Mouse (Mus musculus) hindbrain, postnatal 0 days (tissue): ENCODE results near the gene Add3. TPM values are rescaled to one million over a fixed set of nuclear protein-coding genes. Genes with fewer than 3 reads are reported as not detected.

Experiments
- ATAC-seq: fragments of 200-750 bp; cut with Nextera tagmentation; 2 replicates; pipeline ENCODE4 v1.8.0; 2017; ENCODE audit warnings: mild to moderate bottlenecking, moderate TSS enrichment, moderate library complexity
- DNase-seq: peaks from one replicate; pipeline ENCODE4 v3.0.0-alpha.2; 2015; ENCODE audit warnings: low spot score
- H3K27ac ChIP-seq: fragments of 300-500 bp; sonication (generic); 2 replicates; pipeline ENCODE4 v1.5.1; 2014; ENCODE audit warnings: mild to moderate bottlenecking
- H3K27me3 ChIP-seq: fragments of 300-500 bp; sonication (generic); 2 replicates; pipeline ENCODE4 v1.6.1; 2014; ENCODE audit warnings: low read length, mixed read lengths; ENCODE audit not compliant: insufficient read depth
- H3K36me3 ChIP-seq: fragments of 300-500 bp; sonication (generic); 2 replicates; pipeline ENCODE4 v1.6.1; 2014; ENCODE audit warnings: low read length, mixed read lengths; ENCODE audit not compliant: insufficient read depth
- H3K4me1 ChIP-seq: fragments of 300-500 bp; sonication (generic); 2 replicates; pipeline ENCODE4 v1.6.1; 2014; ENCODE audit warnings: antibody characterized with exemption, low read length, mixed read lengths; ENCODE audit not compliant: insufficient read depth
- H3K4me2 ChIP-seq: fragments of 300-500 bp; sonication (generic); 2 replicates; pipeline ENCODE4 v1.6.1; 2014; ENCODE audit warnings: low read depth, mild to moderate bottlenecking, low read length, moderate library complexity, mixed read lengths
- H3K4me3 ChIP-seq: fragments of 300-500 bp; sonication (generic); 2 replicates; pipeline ENCODE4 v1.5.1; 2014; ENCODE audit warnings: low read length
- H3K9ac ChIP-seq: fragments of 300-500 bp; sonication (generic); replicated peaks from 2 replicates; pipeline ENCODE4 v1.6.1; 2014; ENCODE audit warnings: mild to moderate bottlenecking, low read length, moderate library complexity, mixed read lengths
- H3K9me3 ChIP-seq: fragments of 300-500 bp; sonication (generic); 2 replicates; pipeline ENCODE4 v1.6.1; 2016; ENCODE audit warnings: low read length, mixed read lengths
- CTCF ChIP-seq: IDR thresholded peaks from 2 replicates; pipeline ENCODE4 v1.5.1; 2016; ENCODE audit warnings: antibody characterized with exemption, control low read depth, low read depth
- WGBS: fragments of 180-500 bp; shearing (Covaris S2); extraction: QIAGEN DNeasy Blood & Tissue Kit; methylation state at CpG from one replicate; pipeline ENCODE4 v1.1.7; 2014; 5-methylcytosine and 5-hydroxymethylcytosine counted together
- polyA plus RNA-seq: library from polyadenylated mRNA; unstranded; fragments of >200 nt; fragmentation: Nextera tagmentation; extraction: Ambion mirVana; gene quantifications from 2 replicates; pipeline ENCODE4 v1.2.1, GENCODE M21; 2015
- total RNA-seq: library from RNA; depleted of rRNA; stranded (reverse); fragments of >200 nt; gene quantifications from 2 replicates; pipeline ENCODE4 v1.2.3, GENCODE M21; 2014

Add3 gene
- total and polyA plus RNA-seq, 2 experiments from 2014 or later: 56.7 to 65.2 TPM

DNA sequence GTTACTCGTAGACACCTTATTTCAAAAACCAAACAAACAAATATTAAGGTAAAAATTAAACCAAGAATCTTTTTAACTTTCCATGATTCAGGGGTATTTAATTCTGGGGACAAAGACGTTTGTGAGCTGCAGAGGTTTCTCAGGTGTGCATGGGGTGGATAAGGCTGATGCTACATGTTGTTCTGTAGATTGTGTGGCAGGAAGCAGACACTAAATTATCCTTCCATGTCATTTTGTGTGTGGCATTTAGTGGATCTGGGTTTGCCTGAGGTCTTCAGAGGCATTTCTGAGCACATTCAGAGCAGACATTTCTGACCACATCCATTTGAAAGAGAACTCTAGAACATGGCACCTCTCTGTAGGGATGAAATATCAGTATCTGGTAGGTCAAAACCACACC is 52.9 kb downstream of the Add3 start:
- WGBS: 93% methylated on average over 2 of the region's 2 CpGs

DNA sequence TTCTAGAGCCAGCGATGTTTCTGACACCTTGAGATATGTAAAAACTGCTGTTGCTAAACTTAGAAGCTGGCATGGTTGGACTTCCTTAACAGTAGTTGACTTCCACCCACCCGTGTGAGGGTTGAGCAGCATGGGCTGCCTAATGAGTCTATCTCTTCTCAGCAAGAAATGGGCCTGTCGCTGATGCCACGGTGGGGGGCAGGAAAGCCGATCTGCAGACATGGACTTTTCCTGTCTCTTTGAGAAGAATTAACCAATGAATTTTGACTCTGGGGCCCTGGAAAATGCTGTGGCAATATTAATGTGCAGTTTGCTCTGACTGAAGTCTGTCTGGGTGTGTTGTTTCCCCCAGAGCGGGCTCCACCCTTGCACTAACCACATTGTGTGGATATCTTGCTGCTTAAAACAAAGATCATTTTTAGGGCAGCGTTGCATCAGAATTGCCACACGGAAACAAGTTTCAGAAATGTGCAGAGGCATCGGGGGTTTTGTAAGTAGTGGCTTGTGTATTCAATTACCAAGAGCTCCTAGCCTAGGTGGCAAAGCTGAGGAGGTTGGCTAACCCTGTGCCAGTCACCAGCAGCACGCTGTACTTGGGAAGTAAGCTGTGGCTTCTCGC is 53.8 kb downstream of the Add3 start:
- Histone ChIP-seq H3K9me3 (no peaks in the 10 kb centered on the region), H3K36me3 (no peaks in the 10 kb centered on the region), H3K4me3 (no peak overlapping the region), H3K4me2 (no peak overlapping the region), H3K27me3 (no peaks in the 10 kb centered on the region), H3K9ac (no peak overlapping the region), H3K4me1 (no peaks in the 10 kb centered on the region), H3K27ac (peak overlapping the region; percentile 12; the same call in 1 of the 2 replicates)
- DNase-seq (no peak), ATAC-seq (no peak)
- 56% methylated on average over 11 of the region's 11 CpGs for WGBS
- TF ChIP-seq CTCF: no peak

More for the DNA sequence above, 52.9 kb downstream of the Add3 start:
- Histone ChIP-seq H3K27ac (no peak overlapping the region), H3K4me2 (no peak overlapping the region), H3K4me3 (no peak overlapping the region), H3K27me3 (no peaks in the 10 kb centered on the region), H3K4me1 (no peaks in the 10 kb centered on the region), H3K9ac (no peak overlapping the region), H3K9me3 (no peaks in the 10 kb centered on the region), H3K36me3 (no peaks in the 10 kb centered on the region)
- ATAC-seq (no peak), DNase-seq (no peak)
- no peak for TF ChIP-seq CTCF

DNA sequence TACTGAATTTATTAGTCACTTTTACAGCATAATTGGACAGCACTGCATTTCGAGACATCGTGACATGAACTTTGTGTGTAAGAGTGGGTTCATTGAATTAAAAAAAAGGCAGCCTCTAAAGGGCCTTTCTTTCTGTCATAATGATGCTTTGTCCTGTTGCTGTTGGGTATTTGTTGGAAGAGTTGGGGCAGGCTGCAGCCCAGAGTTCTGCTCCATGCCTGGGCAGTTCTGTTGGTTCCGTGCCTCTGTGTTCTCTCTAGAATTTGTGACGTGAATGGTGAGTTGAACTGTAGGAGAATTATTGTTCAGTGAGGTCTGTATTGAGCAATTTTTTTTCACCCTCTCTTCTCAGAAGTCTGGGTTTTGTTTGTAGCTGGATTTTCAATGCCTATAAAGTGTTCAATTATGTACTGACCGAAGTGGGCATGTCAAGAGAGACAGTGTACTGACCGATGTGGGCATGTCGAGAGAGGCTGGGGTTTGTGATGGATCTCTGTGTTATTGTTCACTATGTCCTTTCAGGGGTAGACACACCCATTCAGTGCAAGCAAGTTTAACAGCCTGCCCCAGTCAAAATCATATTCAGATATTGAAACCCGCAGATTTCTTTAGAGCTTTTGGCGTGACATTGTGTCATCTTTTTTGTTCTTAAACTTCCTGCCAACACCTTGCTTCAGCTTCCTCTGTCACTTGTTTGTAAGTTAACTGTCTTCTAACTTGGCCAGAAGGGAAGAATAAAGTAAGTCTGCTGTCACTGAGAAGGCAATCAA is 54.7 kb downstream of the Add3 start:
- Histone ChIP-seq H3K9me3 (no peaks in the 10 kb centered on the region), H3K9ac (no peak overlapping the region), H3K4me2 (no peak overlapping the region), H3K36me3 (no peaks in the 10 kb centered on the region), H3K4me1 (no peaks in the 10 kb centered on the region), H3K27me3 (no peaks in the 10 kb centered on the region), H3K27ac (peak overlapping the region; percentile 17; the same call in 1 of the 2 replicates), H3K4me3 (no peak overlapping the region)
- no peak for ATAC-seq
- no peak for TF ChIP-seq CTCF
- no peak for DNase-seq
- WGBS: 53% methylated on average over 9 of the region's 9 CpGs

DNA sequence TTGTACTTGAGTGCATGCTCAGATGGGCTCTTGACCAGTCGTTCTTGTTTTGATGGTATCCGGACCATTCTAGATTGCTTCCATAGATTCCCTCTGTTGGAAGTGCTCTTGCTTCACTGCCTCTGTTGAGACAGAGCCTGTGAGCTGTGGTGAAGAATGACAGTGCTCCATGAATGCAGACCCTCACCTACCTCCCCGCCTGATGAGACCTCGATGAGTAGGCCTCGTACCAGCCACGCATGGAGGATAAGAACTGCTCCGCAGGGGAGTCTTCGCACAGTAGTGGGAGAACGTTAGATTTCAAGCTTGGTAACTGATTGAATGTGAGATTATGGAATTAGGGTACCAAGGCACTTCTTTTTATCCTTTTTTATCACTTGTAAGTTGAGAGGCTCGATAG is 56.7 kb downstream of the Add3 start:
- Histone ChIP-seq H3K9ac (no peak overlapping the region), H3K9me3 (no peaks in the 10 kb centered on the region), H3K4me1 (no peaks in the 10 kb centered on the region), H3K36me3 (no peaks in the 10 kb centered on the region), H3K27ac (no peak overlapping the region), H3K27me3 (no peaks in the 10 kb centered on the region), H3K4me3 (no peak overlapping the region), H3K4me2 (no peak overlapping the region)
- 93% methylated on average over 10 of the region's 10 CpGs for WGBS
- no peak for DNase-seq
- no peak for ATAC-seq
- no peak for TF ChIP-seq CTCF

DNA sequence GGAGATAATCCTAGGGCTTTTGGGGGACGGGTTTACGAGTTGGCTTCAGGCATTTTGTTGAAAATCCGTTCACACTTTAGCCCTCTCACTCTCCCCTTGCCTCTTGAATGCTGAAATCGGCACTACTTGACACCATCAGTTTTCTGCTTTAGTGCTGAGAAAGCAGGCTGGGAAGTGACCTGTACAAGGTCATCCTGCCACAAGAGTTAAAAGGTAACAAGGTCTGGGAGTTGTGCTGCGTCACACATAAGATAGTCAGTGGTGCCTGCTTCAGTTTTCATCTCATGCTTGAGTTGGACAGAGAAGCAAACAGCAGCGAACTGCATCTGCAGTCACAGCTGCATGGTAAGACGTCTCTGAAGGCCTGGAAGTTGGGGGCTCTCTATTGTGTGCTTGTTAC is 57.5 kb downstream of the Add3 start:
- DNase-seq (no peak), ATAC-seq (no peak)
- WGBS: 78% methylated on average over 7 of the region's 7 CpGs
- Histone ChIP-seq H3K4me2 (no peak overlapping the region), H3K9me3 (no peaks in the 10 kb centered on the region), H3K4me1 (no peaks in the 10 kb centered on the region), H3K36me3 (no peaks in the 10 kb centered on the region), H3K27ac (no peak overlapping the region), H3K27me3 (no peaks in the 10 kb centered on the region), H3K9ac (no peak overlapping the region), H3K4me3 (no peak overlapping the region)
- no peak for TF ChIP-seq CTCF

DNA sequence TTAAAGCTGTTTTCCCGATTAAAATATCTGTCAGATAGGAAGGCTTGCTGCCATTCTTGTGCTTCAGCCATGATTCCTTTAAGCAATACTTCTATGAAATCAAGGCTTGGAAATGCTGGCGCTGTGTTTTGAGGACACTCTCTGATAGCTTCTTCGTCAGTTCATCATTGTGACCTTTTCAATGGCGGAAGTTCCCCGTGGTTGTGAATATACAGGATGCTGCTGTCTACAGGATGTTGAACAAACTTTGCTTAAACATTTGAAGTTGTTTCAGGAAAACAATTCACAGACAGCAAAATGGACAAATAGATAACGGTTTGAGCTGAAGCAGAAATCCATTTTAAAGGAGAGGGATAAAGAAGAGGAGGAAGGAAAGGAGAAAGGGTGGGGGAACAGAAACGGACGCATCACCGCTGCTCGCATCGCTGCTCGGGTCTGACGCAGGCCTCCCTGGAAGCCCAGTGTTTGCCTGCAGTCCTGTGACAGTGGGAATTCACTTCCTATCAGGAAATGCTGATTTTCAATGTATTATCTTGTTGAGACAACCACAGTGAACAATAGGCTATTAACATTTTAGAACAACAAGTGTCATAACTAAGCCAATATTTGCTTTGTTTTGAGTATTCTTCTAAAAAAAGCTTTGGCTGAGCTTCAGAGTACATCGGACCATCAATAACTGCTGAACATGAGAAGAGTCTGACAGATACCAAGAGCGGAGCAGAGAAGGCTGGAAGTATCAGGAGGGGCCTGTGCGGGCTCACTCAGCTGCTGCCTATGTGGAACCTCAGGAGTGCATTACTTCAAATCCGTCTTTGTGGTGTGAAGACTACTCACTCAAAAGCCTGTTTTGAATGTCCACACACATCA is 58.7 kb downstream of the Add3 start:
- WGBS: 81% methylated on average over 17 of the region's 17 CpGs
- H3K4me2 ChIP-seq: no peak overlapping the region
- H3K36me3 ChIP-seq: no peaks in the 10 kb centered on the region
- DNase-seq (no peak), ATAC-seq (no peak)
- no peak overlapping the region; the same call in 1 of the 2 replicates for H3K27ac ChIP-seq
- no peak overlapping the region for H3K4me3 ChIP-seq
- no peak for TF ChIP-seq CTCF
- H3K9me3 ChIP-seq: no peaks in the 10 kb centered on the region
- H3K27me3 ChIP-seq: no peaks in the 10 kb centered on the region
- H3K4me1 ChIP-seq: no peaks in the 10 kb centered on the region
- H3K9ac ChIP-seq: no peak overlapping the region
